ENCODE assay signal across 8 mouse cellular contexts in the genomic region with DNA sequence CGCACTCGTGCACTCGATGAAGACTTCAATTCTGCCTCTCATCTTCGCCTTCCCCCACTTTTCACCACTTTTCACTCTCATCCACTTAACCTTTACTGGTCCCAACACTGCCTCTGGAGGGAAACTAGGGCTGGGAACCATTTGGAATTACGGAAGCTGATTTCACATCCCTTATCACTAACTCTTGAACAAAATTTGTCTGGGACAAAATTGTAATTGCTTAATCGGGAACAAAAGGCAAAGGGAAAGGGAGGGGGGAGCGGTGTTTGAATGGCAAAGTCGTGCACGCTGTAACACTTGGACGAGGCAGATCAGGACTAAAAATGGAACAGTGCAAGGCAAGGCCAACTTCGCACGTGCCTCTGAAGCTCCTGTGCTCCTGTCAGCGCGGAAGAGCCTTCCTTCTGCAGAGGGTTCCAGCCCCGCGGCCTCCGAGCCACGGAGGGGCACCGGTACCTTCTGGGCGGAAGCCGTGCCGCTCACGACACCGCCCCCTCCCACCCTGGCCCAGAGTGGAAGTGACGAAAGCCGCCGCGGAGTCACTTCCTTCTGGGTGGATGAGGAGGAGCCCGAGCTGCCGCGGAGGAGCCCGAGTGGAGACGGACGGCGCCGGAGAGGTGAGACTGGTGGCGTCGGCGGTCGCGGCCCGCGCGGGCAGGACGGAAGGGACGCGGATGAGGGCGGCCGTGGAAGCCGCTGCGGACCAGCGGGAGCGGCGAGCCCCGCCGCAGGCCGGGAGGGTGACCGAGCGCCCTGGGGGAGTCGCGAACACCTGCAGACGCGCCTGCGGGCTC. TPM values are rescaled to one million over a fixed set of nuclear protein-coding genes. Genes with fewer than 3 reads are reported as not detected.
DNase-seq lines count a peak whose midpoint lies in the region; ATAC-seq and TF ChIP-seq lines count a peak whose summit lies in the region.

A gene (plus strand): TSS at position 365 of the 794 bp plus-strand sequence.

- peak within 1 kb of the TSS; percentile 97 for H3K4me3 ChIP-seq in forebrain, embryonic 13.5 days
- H3K4me3 ChIP-seq in heart, postnatal 0 days (ENCODE audit: low read depth, low read length) = peak within 1 kb of the TSS; percentile 84
- H3K4me3 ChIP-seq in liver, embryonic 15.5 days (replicated peaks) = peak within 1 kb of the TSS; percentile 86
- H3K4me3 ChIP-seq in neural tube, embryonic 12.5 days = peak within 1 kb of the TSS; percentile 96
- H3K4me3 ChIP-seq in stomach, postnatal 0 days (ENCODE audit: low read depth, low read length) = peak within 1 kb of the TSS; percentile 97

- peak within 1 kb of the TSS; percentile 72 for H3K27ac ChIP-seq in forebrain, embryonic 13.5 days
- peak within 1 kb of the TSS; percentile 91 for H3K27ac ChIP-seq in heart, postnatal 0 days (ENCODE audit: low read depth)
- H3K27ac ChIP-seq in liver, embryonic 15.5 days (replicated peaks) = peak within 1 kb of the TSS; percentile 72
- peak within 1 kb of the TSS; percentile 75 for H3K27ac ChIP-seq in neural tube, embryonic 12.5 days
- H3K27ac ChIP-seq in stomach, postnatal 0 days (replicated peaks) = peak within 1 kb of the TSS; percentile 94

- H3K36me3 ChIP-seq in forebrain, embryonic 13.5 days (ENCODE audit: poor library complexity, severe bottlenecking) = peaks cover 27% of the 10 kb centered on the region
- peaks cover 27% of the 10 kb centered on the region for H3K36me3 ChIP-seq in heart, postnatal 0 days (replicated peaks; ENCODE audit: control insufficient read depth, insufficient read depth, low read length)
- peaks cover 23% of the 10 kb centered on the region for H3K36me3 ChIP-seq in liver, embryonic 15.5 days (replicated peaks)
- H3K36me3 ChIP-seq in neural tube, embryonic 12.5 days = peaks cover 27% of the 10 kb centered on the region
- H3K36me3 ChIP-seq in stomach, postnatal 0 days (ENCODE audit: control insufficient read depth, insufficient read depth, low read length) = peaks cover 13% of the 10 kb centered on the region; the same call in 1 of the 2 replicates

- WGBS in forebrain, embryonic 13.5 days = 6% methylated on average over 50 of the region's 64 CpGs
- 2% methylated on average over 64 of the region's 64 CpGs for WGBS in heart, postnatal 0 days
- WGBS in liver, embryonic 15.5 days (ENCODE audit: insufficient replicate concordance) = 5% methylated on average over 64 of the region's 64 CpGs
- WGBS in neural tube, embryonic 12.5 days = 7% methylated on average over 63 of the region's 64 CpGs
- WGBS in stomach, postnatal 0 days = 5% methylated on average over 63 of the region's 64 CpGs

- 0 out of 2 replicates have a peak, but pooled peaks have one; percentile 5 for TF ChIP-seq CTCF in heart, postnatal 0 days (IDR thresholded peaks at IDR 0.05; ENCODE audit: low read depth)
- TF ChIP-seq CTCF in stomach, postnatal 0 days (IDR thresholded peaks at IDR 0.05; ENCODE audit: low read depth) = peak; percentile 44; the same call in 1 of the 2 replicates

- H3K27me3 ChIP-seq in forebrain, embryonic 13.5 days = no peaks in the 10 kb centered on the region
- H3K27me3 ChIP-seq in heart, postnatal 0 days (ENCODE audit: control insufficient read depth, insufficient read depth, low read length) = no peaks in the 10 kb centered on the region
- H3K27me3 ChIP-seq in liver, embryonic 15.5 days = no peaks in the 10 kb centered on the region
- no peaks in the 10 kb centered on the region for H3K27me3 ChIP-seq in neural tube, embryonic 12.5 days (replicated peaks)
- no peaks in the 10 kb centered on the region for H3K27me3 ChIP-seq in stomach, postnatal 0 days (ENCODE audit: control insufficient read depth, insufficient read depth, low read length)

- peak; percentile 69 for DNase-seq in ES-CJ7 (ENCODE audit: low read depth, low spot score)
- peak; percentile 90 for DNase-seq in heart, postnatal 0 days (ENCODE audit: low spot score)
- DNase-seq in kidney, postnatal 4 days = peak; percentile 92 to 95
- peak; percentile 92 for DNase-seq in stomach, postnatal 0 days (ENCODE audit: low spot score)

- TF ChIP-seq EP300 in heart, postnatal 0 days (IDR thresholded peaks at IDR 0.05; ENCODE audit: low read depth) = peak; percentile 45; the same call in 1 of the 2 replicates
- TF ChIP-seq EP300 in stomach, postnatal 0 days (optimal IDR thresholded peaks at IDR 0.05) = no peak

- H3K4me2 ChIP-seq in forebrain, embryonic 13.5 days = peak within 1 kb of the TSS; percentile 89
- H3K4me2 ChIP-seq in heart, postnatal 0 days (ENCODE audit: low read depth, low read length) = peak within 1 kb of the TSS; percentile 75
- peak within 1 kb of the TSS; percentile 86 for H3K4me2 ChIP-seq in liver, embryonic 15.5 days
- peak within 1 kb of the TSS; percentile 76 for H3K4me2 ChIP-seq in neural tube, embryonic 12.5 days (replicated peaks)
- H3K4me2 ChIP-seq in stomach, postnatal 0 days (replicated peaks; ENCODE audit: low read depth) = peak within 1 kb of the TSS; percentile 80

- ATAC-seq in cerebellum, adult (ENCODE audit: insufficient number of reproducible peaks, low FRiP score, low TSS enrichment) = peak; percentile 97
- peak; percentile 99 for ATAC-seq in forebrain, embryonic 13.5 days
- peak; percentile 97 for ATAC-seq in heart, postnatal 0 days (ENCODE audit: insufficient read depth, low read depth)
- peak; percentile 87 for ATAC-seq in liver, embryonic 15.5 days (ENCODE audit: insufficient read depth)
- peak; percentile 97 for ATAC-seq in neural tube, embryonic 12.5 days (ENCODE audit: low FRiP score, low read depth)
- peak; percentile 95 for ATAC-seq in stomach, postnatal 0 days (ENCODE audit: low FRiP score, low TSS enrichment)

- peak within 1 kb of the TSS; percentile 99 for H3K9ac ChIP-seq in forebrain, embryonic 13.5 days
- H3K9ac ChIP-seq in heart, postnatal 0 days (replicated peaks; ENCODE audit: low read depth, low read length) = peak within 1 kb of the TSS; percentile 93
- peak within 1 kb of the TSS; percentile 86 for H3K9ac ChIP-seq in liver, embryonic 15.5 days
- peak within 1 kb of the TSS; percentile 99 for H3K9ac ChIP-seq in neural tube, embryonic 12.5 days
- peak within 1 kb of the TSS; percentile 99 for H3K9ac ChIP-seq in stomach, postnatal 0 days (ENCODE audit: low read length)

- no peaks in the 10 kb centered on the region for H3K9me3 ChIP-seq in forebrain, embryonic 13.5 days (replicated peaks)
- no peaks in the 10 kb centered on the region for H3K9me3 ChIP-seq in heart, postnatal 0 days (replicated peaks; ENCODE audit: control insufficient read depth, low read length)
- no peaks in the 10 kb centered on the region for H3K9me3 ChIP-seq in liver, embryonic 15.5 days (replicated peaks)
- H3K9me3 ChIP-seq in neural tube, embryonic 12.5 days = no peaks in the 10 kb centered on the region
- no peaks in the 10 kb centered on the region for H3K9me3 ChIP-seq in stomach, postnatal 0 days (ENCODE audit: control insufficient read depth, low read length)

- H3K4me1 ChIP-seq in forebrain, embryonic 13.5 days = peaks cover 17% of the 10 kb centered on the region
- peaks cover 15% of the 10 kb centered on the region for H3K4me1 ChIP-seq in heart, postnatal 0 days (ENCODE audit: control insufficient read depth, insufficient read depth)
- H3K4me1 ChIP-seq in liver, embryonic 15.5 days (replicated peaks) = peaks cover 28% of the 10 kb centered on the region
- H3K4me1 ChIP-seq in neural tube, embryonic 12.5 days = peaks cover 15% of the 10 kb centered on the region
- no peaks in the 10 kb centered on the region for H3K4me1 ChIP-seq in stomach, postnatal 0 days (replicated peaks; ENCODE audit: control insufficient read depth, insufficient read depth)

RNA-seq across cellular contexts. Expression of the gene that starts here (rescaled TPM):
- polyA plus RNA-seq in forebrain, embryonic 13.5 days (2015; fragmentation: Nextera tagmentation; extraction: Ambion mirVana) = 10.6 and 11.8 TPM in 2 replicates
- 14.2 and 15.3 TPM in 2 replicates for total RNA-seq in heart, postnatal 0 days (2014; rRNA removed; ENCODE audit: low replicate concordance)
- 7.8 and 8.1 TPM in 2 replicates for polyA plus RNA-seq in heart, postnatal 0 days (2015; fragmentation: Nextera tagmentation; extraction: Ambion mirVana)
- 3.0 and 3.9 TPM in 2 replicates for polyA plus RNA-seq in liver, embryonic 15.5 days (2015; fragmentation: Nextera tagmentation; extraction: Ambion mirVana)
- 13.7 and 14.5 TPM in 2 replicates for polyA plus RNA-seq in neural tube, embryonic 12.5 days (2016; fragmentation: Nextera tagmentation; extraction: Ambion mirVana)
- 11.8 and 13.6 TPM in 2 replicates for polyA plus RNA-seq in stomach, postnatal 0 days (2015; fragmentation: Nextera tagmentation; extraction: Ambion mirVana)

Comparison
In these comparisons a context has a peak if more than half of its experiments do, and no peak if none do; other contexts are left out.
1. Peak in every context shown above with its lines: DNase-seq, ATAC-seq, H3K4me3 ChIP-seq and H3K27ac ChIP-seq.